Mouse (Mus musculus): Measurements from ENCODE around the gene Sdf4. TPM values are rescaled to one million over a fixed set of nuclear protein-coding genes. Genes with fewer than 3 reads are reported as not detected.
A peak's percentile ranks its signal among the peaks of the same experiment; 100 is the strongest.

Gene Sdf4
- polyA plus RNA-seq, 1 experiment from 2014 or later = 127 TPM

DNA sequence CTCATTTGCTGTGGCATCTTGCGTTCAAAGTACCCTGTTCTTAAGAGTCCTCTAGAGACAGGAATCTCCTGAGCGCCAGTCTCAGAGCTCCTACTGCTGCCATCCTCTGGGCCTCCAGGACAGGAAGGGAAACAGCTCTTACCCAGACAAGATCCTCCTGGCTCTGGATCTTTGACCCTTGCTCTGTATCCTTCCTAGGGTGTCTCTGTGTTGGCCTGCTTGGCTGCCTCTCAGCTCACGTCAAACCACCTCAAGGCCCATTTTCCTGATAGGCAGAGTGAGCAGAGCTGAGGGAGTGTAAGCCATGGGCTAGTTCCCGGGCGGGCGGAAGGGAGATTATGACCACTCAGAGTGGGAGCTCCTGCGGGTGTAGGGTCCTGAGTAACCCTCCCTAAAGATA is 29.6 kb upstream of the Sdf4 start:
- Histone ChIP-seq H3K4me3 (ENCODE audit: low read depth, low read length) (no peak overlapping the region), H3K4me1 (ENCODE audit: control insufficient read depth, insufficient read depth, low read length) (no peaks in the 10 kb centered on the region; the same call in 1 of the 2 replicates), H3K27ac (ENCODE audit: low read depth, low read length) (no peak overlapping the region), H3K4me2 (ENCODE audit: low read length) (peak overlapping the region; percentile 67), H3K27me3 (replicated peaks; ENCODE audit: control insufficient read depth, insufficient read depth, low read length) (no peaks in the 10 kb centered on the region), H3K9me3 (replicated peaks; ENCODE audit: control insufficient read depth, low read length) (no peaks in the 10 kb centered on the region), H3K36me3 (ENCODE audit: control insufficient read depth, insufficient read depth, low read length) (peaks cover 36% of the 10 kb centered on the region), H3K9ac (ENCODE audit: low read length) (no peak overlapping the region)
- WGBS = 53% methylated on average over 7 of the region's 7 CpGs
- ATAC-seq (no peak), DNase-seq (ENCODE audit: low spot score) (no peak)

DNA sequence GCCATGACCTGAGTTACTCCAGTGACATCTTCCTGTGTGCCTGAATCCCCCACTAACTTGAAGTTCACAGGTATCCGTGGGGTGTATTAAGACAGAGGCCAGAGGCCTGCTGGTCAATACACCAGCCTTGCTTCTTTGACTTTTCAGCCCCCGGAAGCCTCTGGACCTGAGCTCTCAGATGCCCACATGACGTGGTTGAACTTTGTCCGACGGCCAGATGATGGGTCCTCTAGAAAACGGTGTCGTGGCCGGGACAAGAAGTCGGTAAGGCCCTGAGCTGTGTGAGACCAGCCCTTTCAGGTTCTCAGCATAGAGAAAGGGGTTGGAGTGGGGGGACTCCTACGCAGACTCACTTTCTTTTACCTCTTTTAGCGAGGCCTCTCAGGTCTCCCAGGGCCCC is 28.3 kb upstream of the Sdf4 start:
- Histone ChIP-seq H3K27me3 (replicated peaks; ENCODE audit: control insufficient read depth, insufficient read depth, low read length) (no peaks in the 10 kb centered on the region), H3K27ac (ENCODE audit: low read depth, low read length) (no peak overlapping the region), H3K4me1 (ENCODE audit: control insufficient read depth, insufficient read depth, low read length) (no peaks in the 10 kb centered on the region; the same call in 1 of the 2 replicates), H3K36me3 (ENCODE audit: control insufficient read depth, insufficient read depth, low read length) (peaks cover 29% of the 10 kb centered on the region), H3K4me2 (ENCODE audit: low read length) (no peak overlapping the region), H3K4me3 (ENCODE audit: low read depth, low read length) (no peak overlapping the region), H3K9ac (ENCODE audit: low read length) (no peak overlapping the region), H3K9me3 (replicated peaks; ENCODE audit: control insufficient read depth, low read length) (no peaks in the 10 kb centered on the region)
- ATAC-seq = no peak
- no peak for DNase-seq (ENCODE audit: low spot score)
- 90% methylated on average over 11 of the region's 11 CpGs for WGBS

DNA sequence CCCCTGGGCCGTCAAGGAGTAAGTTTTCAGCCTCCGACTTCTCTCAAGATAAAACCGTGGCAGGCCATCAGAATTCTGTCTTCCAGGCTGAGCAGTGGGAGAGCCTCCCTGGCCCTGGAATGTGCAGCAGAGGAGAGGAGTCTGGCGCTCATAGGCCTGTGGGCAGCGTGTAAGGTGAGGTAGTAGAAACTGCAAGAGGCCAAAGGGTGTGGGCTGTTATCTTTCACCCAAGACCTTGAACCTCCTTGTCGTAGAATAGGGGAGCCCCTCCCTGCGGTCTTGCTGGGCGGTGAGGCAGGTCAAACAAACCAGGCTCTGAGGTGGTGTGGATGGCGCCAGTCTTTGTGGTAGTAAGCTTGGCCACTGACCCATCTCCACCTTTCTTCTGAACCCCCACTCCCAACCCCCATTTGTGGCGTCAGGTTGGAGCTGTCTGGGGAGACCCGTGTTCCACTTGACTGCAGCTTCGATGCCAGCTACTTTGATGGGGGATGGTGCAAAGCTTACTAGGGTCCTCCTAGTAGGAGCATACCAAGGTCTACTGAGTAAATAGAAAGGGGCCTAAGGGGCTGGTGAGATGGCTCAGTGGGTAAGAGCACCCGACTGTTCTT is 23.5 kb upstream of the Sdf4 start:
- WGBS = 91% methylated on average over 13 of the region's 13 CpGs
- peaks cover 20% of the 10 kb centered on the region for H3K36me3 ChIP-seq (ENCODE audit: control insufficient read depth, insufficient read depth, low read length)

DNA sequence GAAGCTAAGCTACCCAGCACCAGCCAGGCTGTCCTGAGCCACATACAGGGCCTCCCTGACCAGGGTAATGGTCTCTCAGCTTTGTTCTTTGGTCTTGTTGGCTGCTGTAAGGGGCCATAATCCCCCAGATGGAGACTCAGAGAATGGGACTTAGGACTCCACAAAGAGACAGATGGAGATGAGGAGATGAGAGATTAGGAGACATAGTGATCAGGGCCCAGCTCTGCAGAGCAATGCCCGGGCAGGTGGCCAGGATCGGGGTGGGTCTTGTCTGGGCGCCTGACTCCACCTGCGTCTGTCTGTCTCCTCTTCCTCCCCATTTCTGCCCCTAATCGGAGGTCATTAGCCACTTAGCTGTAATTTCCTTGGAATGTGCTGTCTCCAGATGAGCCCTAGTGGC is 22.4 kb upstream of the Sdf4 start:
- ATAC-seq = no peak
- H3K4me3 ChIP-seq (ENCODE audit: low read depth, low read length) = no peak overlapping the region
- H3K36me3 ChIP-seq (ENCODE audit: control insufficient read depth, insufficient read depth, low read length) = peaks cover 10% of the 10 kb centered on the region
- H3K27me3 ChIP-seq (replicated peaks; ENCODE audit: control insufficient read depth, insufficient read depth, low read length) = no peaks in the 10 kb centered on the region
- 79% methylated on average over 5 of the region's 5 CpGs for WGBS
- DNase-seq (ENCODE audit: low spot score) = no peak
- no peaks in the 10 kb centered on the region for H3K4me1 ChIP-seq (ENCODE audit: control insufficient read depth, insufficient read depth, low read length)
- H3K9ac ChIP-seq (ENCODE audit: low read length) = no peak overlapping the region
- no peak overlapping the region for H3K4me2 ChIP-seq (ENCODE audit: low read length)
- no peak overlapping the region for H3K27ac ChIP-seq (ENCODE audit: low read depth, low read length)
- no peaks in the 10 kb centered on the region for H3K9me3 ChIP-seq (replicated peaks; ENCODE audit: control insufficient read depth, low read length)

More for the DNA sequence above, 23.5 kb upstream of the Sdf4 start:
- Histone ChIP-seq H3K27me3 (replicated peaks; ENCODE audit: control insufficient read depth, insufficient read depth, low read length) (no peaks in the 10 kb centered on the region), H3K4me2 (ENCODE audit: low read length) (no peak overlapping the region), H3K27ac (ENCODE audit: low read depth, low read length) (no peak overlapping the region), H3K9me3 (replicated peaks; ENCODE audit: control insufficient read depth, low read length) (no peaks in the 10 kb centered on the region), H3K4me1 (ENCODE audit: control insufficient read depth, insufficient read depth, low read length) (no peaks in the 10 kb centered on the region), H3K9ac (ENCODE audit: low read length) (no peak overlapping the region), H3K4me3 (ENCODE audit: low read depth, low read length) (no peak overlapping the region)
- DNase-seq (ENCODE audit: low spot score) = no peak
- no peak for ATAC-seq

DNA sequence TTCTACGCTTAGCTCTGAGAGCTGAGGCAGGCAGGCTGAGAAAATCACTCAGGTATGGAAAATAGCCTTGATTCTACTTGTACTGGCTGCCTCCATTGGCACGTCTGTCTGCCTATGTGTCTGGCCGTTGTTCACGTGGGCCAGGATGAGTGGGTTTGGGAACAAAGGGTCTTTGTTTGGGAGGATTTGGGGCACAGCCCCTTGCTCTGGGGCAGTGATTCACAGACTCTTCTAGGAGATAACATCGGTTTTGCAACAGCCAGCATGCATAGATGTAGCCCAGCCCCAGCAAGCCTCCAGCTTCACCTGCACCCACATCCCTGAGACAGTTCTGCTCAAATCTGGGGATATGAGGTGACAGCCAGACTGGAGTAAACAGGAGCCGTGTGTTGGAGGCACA is 20.0 kb upstream of the Sdf4 start:
- Histone ChIP-seq H3K27me3 (replicated peaks; ENCODE audit: control insufficient read depth, insufficient read depth, low read length) (no peaks in the 10 kb centered on the region), H3K4me3 (ENCODE audit: low read depth, low read length) (no peak overlapping the region), H3K4me2 (ENCODE audit: low read length) (no peak overlapping the region), H3K9me3 (replicated peaks; ENCODE audit: control insufficient read depth, low read length) (no peaks in the 10 kb centered on the region), H3K9ac (ENCODE audit: low read length) (no peak overlapping the region), H3K27ac (ENCODE audit: low read depth, low read length) (no peak overlapping the region), H3K4me1 (ENCODE audit: control insufficient read depth, insufficient read depth, low read length) (no peaks in the 10 kb centered on the region), H3K36me3 (ENCODE audit: control insufficient read depth, insufficient read depth, low read length) (no peaks in the 10 kb centered on the region)
- WGBS = 46% methylated on average over 6 of the region's 6 CpGs
- ATAC-seq = no peak
- no peak for DNase-seq (ENCODE audit: low spot score)

DNA sequence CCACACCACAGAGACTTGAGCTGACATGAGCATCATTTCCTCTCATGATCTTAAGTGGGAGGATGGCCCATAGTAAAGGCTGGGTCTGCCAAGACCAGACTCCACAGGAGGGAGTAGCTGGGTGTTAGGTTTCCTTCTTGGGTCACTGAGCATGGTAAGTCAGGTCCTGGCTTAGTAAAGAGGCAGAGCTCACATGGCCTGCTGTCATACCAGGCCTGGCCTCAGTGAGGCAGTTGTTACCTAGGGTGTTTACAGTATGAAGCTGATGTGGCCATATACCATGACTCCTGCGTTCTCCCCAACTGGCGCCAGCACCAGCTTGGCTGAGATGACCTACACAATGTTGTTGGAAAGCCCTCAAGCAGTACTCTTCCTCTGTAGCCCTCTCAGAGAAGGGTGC is 19.4 kb upstream of the Sdf4 start:
- Histone ChIP-seq H3K9ac (ENCODE audit: low read length) (no peak overlapping the region), H3K4me1 (ENCODE audit: control insufficient read depth, insufficient read depth, low read length) (no peaks in the 10 kb centered on the region), H3K4me2 (ENCODE audit: low read length) (no peak overlapping the region), H3K36me3 (ENCODE audit: control insufficient read depth, insufficient read depth, low read length) (no peaks in the 10 kb centered on the region), H3K9me3 (replicated peaks; ENCODE audit: control insufficient read depth, low read length) (no peaks in the 10 kb centered on the region), H3K27ac (ENCODE audit: low read depth, low read length) (no peak overlapping the region), H3K4me3 (ENCODE audit: low read depth, low read length) (no peak overlapping the region), H3K27me3 (replicated peaks; ENCODE audit: control insufficient read depth, insufficient read depth, low read length) (no peaks in the 10 kb centered on the region)
- DNase-seq (ENCODE audit: low spot score) (no peak), ATAC-seq (no peak)
- WGBS = 91% methylated on average over 2 of the region's 2 CpGs

DNA sequence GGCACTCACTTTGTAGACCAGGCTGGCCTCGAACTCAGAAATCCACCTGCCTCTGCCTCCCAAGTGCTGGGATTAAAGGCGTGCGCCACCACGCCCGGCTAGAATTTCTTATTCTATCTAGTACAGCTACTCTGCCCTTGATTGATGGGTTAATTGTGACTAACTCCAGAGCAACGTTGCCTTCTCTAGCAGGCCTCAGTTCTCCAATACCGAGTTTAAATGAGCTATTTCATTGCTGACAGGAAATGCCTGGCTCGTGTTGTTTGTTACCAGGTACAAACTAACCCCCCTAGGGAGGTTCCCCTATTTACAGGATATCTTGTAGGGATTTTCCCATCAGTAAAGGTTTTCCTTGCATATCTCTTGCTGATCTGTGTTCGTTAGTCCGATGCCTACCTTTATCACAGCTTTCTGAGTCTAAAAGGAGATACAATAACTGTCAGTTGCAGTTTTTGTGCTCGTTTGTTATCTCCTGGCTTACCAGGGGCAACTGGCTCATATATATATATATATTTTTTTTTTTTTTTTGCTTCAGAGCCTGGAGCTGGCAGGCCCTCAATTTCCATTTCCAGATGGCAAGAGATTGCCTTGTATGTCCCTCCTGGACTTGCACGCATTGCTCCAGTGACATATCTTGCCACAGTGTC is 11.1 kb upstream of the Sdf4 start:
- no peaks in the 10 kb centered on the region for H3K27me3 ChIP-seq (replicated peaks; ENCODE audit: control insufficient read depth, insufficient read depth, low read length)
- no peaks in the 10 kb centered on the region for H3K9me3 ChIP-seq (replicated peaks; ENCODE audit: control insufficient read depth, low read length)
- H3K4me1 ChIP-seq (ENCODE audit: control insufficient read depth, insufficient read depth, low read length) = no peaks in the 10 kb centered on the region
- no peak overlapping the region for H3K4me2 ChIP-seq (ENCODE audit: low read length)
- H3K36me3 ChIP-seq (ENCODE audit: control insufficient read depth, insufficient read depth, low read length) = no peaks in the 10 kb centered on the region
- 79% methylated on average over 12 of the region's 12 CpGs for WGBS
- no peak for DNase-seq (ENCODE audit: low spot score)
- H3K9ac ChIP-seq (ENCODE audit: low read length) = no peak overlapping the region
- H3K4me3 ChIP-seq (ENCODE audit: low read depth, low read length) = no peak overlapping the region
- no peak overlapping the region for H3K27ac ChIP-seq (ENCODE audit: low read depth, low read length)
- ATAC-seq = no peak

DNA sequence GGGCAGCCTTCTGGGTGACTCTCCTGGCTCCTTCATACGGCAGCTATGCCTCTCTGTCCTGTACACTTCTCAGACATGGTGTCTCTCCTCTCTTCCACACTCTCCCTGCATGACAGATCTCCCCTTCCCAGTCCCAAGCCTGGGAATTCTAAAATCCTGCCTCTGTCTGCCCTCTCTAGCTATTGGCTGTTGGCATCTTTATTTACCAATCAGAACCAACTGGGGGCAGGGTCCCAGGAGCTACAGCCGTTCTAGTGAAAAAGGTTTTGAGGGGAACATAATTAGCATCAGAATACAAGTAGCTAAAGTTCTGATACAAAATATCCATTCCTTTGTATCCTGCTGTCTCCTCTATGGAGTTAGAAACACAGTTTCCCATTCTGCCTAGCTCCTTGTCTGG is 8.9 kb upstream of the Sdf4 start:
- Histone ChIP-seq H3K9me3 (replicated peaks; ENCODE audit: control insufficient read depth, low read length) (no peaks in the 10 kb centered on the region), H3K4me3 (ENCODE audit: low read depth, low read length) (no peak overlapping the region), H3K4me2 (ENCODE audit: low read length) (no peak overlapping the region), H3K27me3 (replicated peaks; ENCODE audit: control insufficient read depth, insufficient read depth, low read length) (no peaks in the 10 kb centered on the region), H3K36me3 (ENCODE audit: control insufficient read depth, insufficient read depth, low read length) (no peaks in the 10 kb centered on the region), H3K4me1 (ENCODE audit: control insufficient read depth, insufficient read depth, low read length) (no peaks in the 10 kb centered on the region), H3K9ac (ENCODE audit: low read length) (no peak overlapping the region), H3K27ac (ENCODE audit: low read depth, low read length) (no peak overlapping the region)
- WGBS = 11% methylated on average over 2 of the region's 2 CpGs
- DNase-seq (ENCODE audit: low spot score) (peak; percentile 4), ATAC-seq (0 out of 2 replicates have a peak, but pooled peaks have one; percentile 15)

DNA sequence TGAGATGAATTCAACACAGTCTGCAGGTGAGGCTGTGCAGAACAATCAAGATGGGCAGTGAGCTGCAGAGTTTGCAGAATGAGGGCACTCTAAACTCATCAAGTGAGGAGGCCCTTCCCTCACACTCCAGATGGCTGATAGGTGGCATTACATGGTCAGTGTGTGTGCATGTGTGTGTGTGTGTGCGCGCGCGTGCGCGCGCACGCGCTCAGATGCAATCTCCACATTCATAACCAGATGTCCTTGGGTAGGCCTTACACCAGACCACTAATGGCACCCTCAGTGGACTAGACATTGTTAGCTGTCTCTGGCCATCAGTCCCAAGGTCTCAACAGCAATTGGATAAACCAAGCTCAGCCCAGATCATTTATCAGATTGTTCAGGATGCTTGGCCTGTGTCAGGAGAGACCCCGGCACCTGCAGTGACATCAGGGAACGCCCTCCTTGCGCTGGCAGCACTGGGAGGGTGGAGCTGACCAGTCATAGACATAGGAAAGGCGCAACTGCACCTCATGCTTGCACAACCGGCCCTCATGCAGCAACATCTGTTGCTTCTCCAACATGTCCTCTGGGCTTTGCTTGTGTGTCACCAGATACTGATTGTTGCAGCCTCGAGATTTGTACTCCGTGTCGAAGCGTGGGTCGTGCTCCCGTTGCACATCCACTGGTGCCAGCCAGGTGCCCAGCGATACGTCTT is 1.3 kb upstream of the Sdf4 start:
- peak overlapping the region; percentile 74 for H3K9ac ChIP-seq (ENCODE audit: low read length)
- H3K4me3 ChIP-seq (ENCODE audit: low read depth, low read length) = peak overlapping the region; percentile 86
- WGBS = 92% methylated on average over 22 of the region's 22 CpGs
- peak overlapping the region; percentile 95 for H3K27ac ChIP-seq (ENCODE audit: low read depth, low read length)
- DNase-seq (ENCODE audit: low spot score) (no peak), ATAC-seq (no peak)
- H3K4me1 ChIP-seq (ENCODE audit: control insufficient read depth, insufficient read depth, low read length) = peaks cover 25% of the 10 kb centered on the region
- no peaks in the 10 kb centered on the region for H3K9me3 ChIP-seq (replicated peaks; ENCODE audit: control insufficient read depth, low read length)
- peak overlapping the region; percentile 99 for H3K4me2 ChIP-seq (ENCODE audit: low read length)
- H3K27me3 ChIP-seq (replicated peaks; ENCODE audit: control insufficient read depth, insufficient read depth, low read length) = no peaks in the 10 kb centered on the region
- peaks cover 7% of the 10 kb centered on the region for H3K36me3 ChIP-seq (ENCODE audit: control insufficient read depth, insufficient read depth, low read length)

All from forebrain, embryonic 14.5 days (tissue).